Mouse (Mus musculus) pancreas, adult 10 weeks (tissue): ENCODE measurements around the gene Dcun1d5. TPM values are rescaled to one million over a fixed set of nuclear protein-coding genes. Genes with fewer than 3 reads are reported as not detected.

Experiments
- polyA plus RNA-seq: library from polyadenylated mRNA; stranded (reverse); fragments of 350-450 nt; fragmentation: Illumina TruSeq; extraction: RNeasy Lipid Tissue Mini Kit (QIAGEN cat#74804); gene quantifications from one replicate; pipeline ENCODE4 v1.2.3, GENCODE M21; 2015; ENCODE audit warnings: low read depth, low replicate concordance; ENCODE audit not compliant: insufficient read depth

The Dcun1d5 gene
- 22.0 TPM for polyA plus RNA-seq

GRCm38 (mm10) chr9:7184172-7184896 lies at the start of gene Dcun1d5, which contains the start of gene Dync2h1:
TSS of gene Dcun1d5 (plus strand) at chr9:7184520.
TSS of gene Dync2h1 (minus strand) at chr9:7184446.

Other genes with a start within 250 kb of the Dcun1d5 start
- 3.0 TPM for gene Dync2h1, start 74 bp upstream of the Dcun1d5 start, polyA plus RNA-seq
- gene Mmp13, start 88.0 kb downstream of the Dcun1d5 start, polyA plus RNA-seq, result not detected
- not detected for gene Mmp12, start 159.9 kb downstream of the Dcun1d5 start, polyA plus RNA-seq
- gene Mmp1b, start 203.5 kb downstream of the Dcun1d5 start, polyA plus RNA-seq, result not detected